In genomic region chr15:84997768-84998454, GRCm38 (mm10) we compare ENCODE assay signal across 25 mouse cellular contexts. TPM values are rescaled to one million over a fixed set of nuclear protein-coding genes. Genes with fewer than 3 reads are reported as not detected.
DNase-seq lines count a peak whose midpoint lies in the region; ATAC-seq lines count a peak whose summit lies in the region.
"Had no signal": no experiment of that assay in that cellular context is flagged by ENCODE, and none has a peak within 500 bp of the region (broad histone marks: within the 10 kb centered on the region; RNA-seq: fewer than 3 reads in every experiment).

No protein-coding gene starts in this region.

- H3K36me3 ChIP-seq in midbrain, embryonic 11.5 days (ENCODE audit: control insufficient read depth, insufficient read depth, low read length): no peaks in the 10 kb centered on the region
- H3K36me3 ChIP-seq in midbrain, embryonic 16.5 days (ENCODE audit: control insufficient read depth, insufficient read depth, low read length): no peaks in the 10 kb centered on the region
- H3K36me3 ChIP-seq in hindbrain, embryonic 11.5 days (ENCODE audit: control insufficient read depth, insufficient read depth, low read length): no peaks in the 10 kb centered on the region
- H3K36me3 ChIP-seq: forebrain, embryonic 12.5 days; G1E; heart, embryonic 10.5 days; hindbrain, embryonic 10.5 days had no signal

- intact Hi-C loops in left cerebral cortex, postnatal 25 days (cut with DNase I): loop anchor here (5.0 kb wide), 3 partner anchors 41 to 241 kb away; no protein-coding TSS in a partner anchor

- ATAC-seq in midbrain, embryonic 11.5 days (ENCODE audit: low FRiP score): no peak
- ATAC-seq in midbrain, embryonic 16.5 days: no peak
- ATAC-seq in hindbrain, embryonic 11.5 days (ENCODE audit: low FRiP score): no peak

- 81% methylated on average over 14 of the region's 14 CpGs for WGBS in midbrain, embryonic 11.5 days
- WGBS in midbrain, embryonic 16.5 days: 81% methylated on average over 14 of the region's 14 CpGs
- WGBS in hindbrain, embryonic 11.5 days: 78% methylated on average over 14 of the region's 14 CpGs

- peak; percentile 67 for DNase-seq in layer of hippocampus, adult 9-11 months
- no peak for DNase-seq in layer of hippocampus, adult 11-12 months (ENCODE audit: low spot score)
- peak; percentile 2 for DNase-seq in midbrain, embryonic 11.5 days (ENCODE audit: low spot score, missing footprints)
- peak; percentile 74 to 96 for DNase-seq in left cerebral cortex, postnatal 25 days (ENCODE audit: low spot score in 2 of 2)
- DNase-seq in telencephalon, adult 2 months (ENCODE audit: low read depth, low spot score): peak; percentile 79
- DNase-seq in hindbrain, embryonic 11.5 days (ENCODE audit: low spot score): no peak
- DNase-seq in lung, adult 18-20 months: no peak
- DNase-seq: cerebellum, adult 8-10 months; gastrocnemius, postnatal 36 days; kidney, adult 18-20 months; lung, adult 2 months; lung, postnatal 36 days; thymus, adult 18-20 months had no signal

- H3K4me1 ChIP-seq in midbrain, embryonic 11.5 days (ENCODE audit: control insufficient read depth, insufficient read depth, low read length): no peaks in the 10 kb centered on the region
- no peaks in the 10 kb centered on the region for H3K4me1 ChIP-seq in midbrain, embryonic 16.5 days (ENCODE audit: control insufficient read depth, insufficient read depth, low read length)
- no peaks in the 10 kb centered on the region for H3K4me1 ChIP-seq in hindbrain, embryonic 11.5 days (replicated peaks; ENCODE audit: control insufficient read depth, insufficient read depth, low read length)

- no peak overlapping the region for H3K4me2 ChIP-seq in midbrain, embryonic 11.5 days
- no peak overlapping the region for H3K4me2 ChIP-seq in midbrain, embryonic 16.5 days (ENCODE audit: low read length)
- H3K4me2 ChIP-seq in hindbrain, embryonic 11.5 days (replicated peaks; ENCODE audit: low read depth, low read length): no peak overlapping the region
- H3K4me2 ChIP-seq: forebrain, embryonic 12.5 days had no signal

- H3K27ac ChIP-seq in midbrain, embryonic 11.5 days (ENCODE audit: low read depth, low read length): no peak overlapping the region
- no peak overlapping the region for H3K27ac ChIP-seq in midbrain, embryonic 16.5 days (ENCODE audit: low read length)
- no peak overlapping the region for H3K27ac ChIP-seq in hindbrain, embryonic 11.5 days (ENCODE audit: low read depth, low read length)
- H3K27ac ChIP-seq: forebrain, embryonic 12.5 days; heart, embryonic 10.5 days; hindbrain, embryonic 10.5 days; kidney, postnatal 0 days had no signal

- no peak overlapping the region for H3K4me3 ChIP-seq in midbrain, embryonic 11.5 days (ENCODE audit: low read depth, low read length)
- no peak overlapping the region for H3K4me3 ChIP-seq in midbrain, embryonic 16.5 days (ENCODE audit: low read depth, low read length)
- H3K4me3 ChIP-seq in hindbrain, embryonic 11.5 days (ENCODE audit: low read depth, low read length): no peak overlapping the region
- H3K4me3 ChIP-seq: forebrain, embryonic 12.5 days; heart, embryonic 10.5 days; hindbrain, embryonic 10.5 days had no signal

- H3K9ac ChIP-seq in midbrain, embryonic 11.5 days (ENCODE audit: low read length): no peak overlapping the region
- H3K9ac ChIP-seq in midbrain, embryonic 16.5 days (ENCODE audit: low read depth, low read length): no peak overlapping the region
- H3K9ac ChIP-seq in hindbrain, embryonic 11.5 days (ENCODE audit: low read depth, low read length): no peak overlapping the region
- H3K9ac ChIP-seq: forebrain, embryonic 12.5 days had no signal

- no peaks in the 10 kb centered on the region for H3K27me3 ChIP-seq in midbrain, embryonic 11.5 days (ENCODE audit: control insufficient read depth, insufficient read depth, low read length)
- no peaks in the 10 kb centered on the region for H3K27me3 ChIP-seq in midbrain, embryonic 16.5 days (ENCODE audit: control insufficient read depth, insufficient read depth, low read depth, low read length)
- no peaks in the 10 kb centered on the region; the same call in 1 of the 2 replicates for H3K27me3 ChIP-seq in hindbrain, embryonic 11.5 days (ENCODE audit: control insufficient read depth, insufficient read depth, low read length)

- H3K9me3 ChIP-seq in midbrain, embryonic 11.5 days (ENCODE audit: control insufficient read depth, low read length): no peaks in the 10 kb centered on the region
- no peaks in the 10 kb centered on the region for H3K9me3 ChIP-seq in midbrain, embryonic 16.5 days (replicated peaks; ENCODE audit: control insufficient read depth, low read length, poor library complexity, severe bottlenecking)
- H3K9me3 ChIP-seq in hindbrain, embryonic 11.5 days (ENCODE audit: control insufficient read depth, low read length): no peaks in the 10 kb centered on the region
- H3K9me3 ChIP-seq: forebrain, embryonic 12.5 days; G1E; heart, embryonic 10.5 days; hindbrain, embryonic 10.5 days had no signal

RNA-seq across cellular contexts. Expression of gene 5031439G07Rik, which starts 9.6 kb away (rescaled TPM):
- 11.7 and 17.2 TPM in 2 replicates for polyA plus RNA-seq in midbrain, embryonic 11.5 days (2014; fragmentation: Nextera tagmentation; extraction: Ambion mirVana)
- 24.5 and 25.9 TPM in 2 replicates for polyA plus RNA-seq in midbrain, embryonic 16.5 days (2015; fragmentation: Nextera tagmentation; extraction: Ambion mirVana)
- 10 to 100 TPM; 77.7 to 82.7 TPM for total RNA-seq in left cerebral cortex, postnatal 25 days (2021)
- 11.8 and 12.9 TPM in 2 replicates for polyA plus RNA-seq in hindbrain, embryonic 11.5 days (2014; fragmentation: Nextera tagmentation; extraction: Ambion mirVana)

RNA-seq across cellular contexts. Expression of gene Upk3a, which starts 19.0 kb away (rescaled TPM):
- polyA plus RNA-seq in midbrain, embryonic 11.5 days (2014; fragmentation: Nextera tagmentation; extraction: Ambion mirVana): 0.15 TPM in 1 of 2 replicates, not detected in the other
- 0.77 and 1.1 TPM in 2 replicates for polyA plus RNA-seq in midbrain, embryonic 16.5 days (2015; fragmentation: Nextera tagmentation; extraction: Ambion mirVana)
- not detected for total RNA-seq in left cerebral cortex, postnatal 25 days (2021)
- polyA plus RNA-seq in hindbrain, embryonic 11.5 days (2014; fragmentation: Nextera tagmentation; extraction: Ambion mirVana): not detected in 2 replicates
- total RNA-seq: adrenal gland, adult 18-20 months; adrenal gland, postnatal 4 days; G1E; gastrocnemius, postnatal 36 days; megakaryocyte-erythroid progenitor cell, adult 5-6 weeks had no signal
- polyA plus RNA-seq: embryonic facial prominence, embryonic 11.5 days; forebrain, embryonic 12.5 days; G1E; heart, postnatal 0 days; spleen, adult 2 months had no signal

RNA-seq across cellular contexts. Expression of gene Fam118a, which starts 30.8 kb away (rescaled TPM):
- 30.1 and 32.1 TPM in 2 replicates for polyA plus RNA-seq in midbrain, embryonic 11.5 days (2014; fragmentation: Nextera tagmentation; extraction: Ambion mirVana)
- 28.5 and 34.7 TPM in 2 replicates for polyA plus RNA-seq in midbrain, embryonic 16.5 days (2015; fragmentation: Nextera tagmentation; extraction: Ambion mirVana)
- total RNA-seq in left cerebral cortex, postnatal 25 days (2021): 10 to 100 TPM; 22.7 to 23.5 TPM
- 27.8 and 29.5 TPM in 2 replicates for polyA plus RNA-seq in hindbrain, embryonic 11.5 days (2014; fragmentation: Nextera tagmentation; extraction: Ambion mirVana)

Comparison
In these comparisons a context has a peak if more than half of its experiments do, and no peak if none do; other contexts are left out.
1. DNase-seq: peak in layer of hippocampus, adult 9-11 months (single experiment), midbrain, embryonic 11.5 days (single experiment), left cerebral cortex, postnatal 25 days (2 of 2) and telencephalon, adult 2 months (single experiment); none in layer of hippocampus, adult 11-12 months (single experiment), hindbrain, embryonic 11.5 days (single experiment) and lung, adult 18-20 months (0 of 2).